Mouse (Mus musculus): ENCODE measurements around the gene Nfix.

The Nfix gene

DNA sequence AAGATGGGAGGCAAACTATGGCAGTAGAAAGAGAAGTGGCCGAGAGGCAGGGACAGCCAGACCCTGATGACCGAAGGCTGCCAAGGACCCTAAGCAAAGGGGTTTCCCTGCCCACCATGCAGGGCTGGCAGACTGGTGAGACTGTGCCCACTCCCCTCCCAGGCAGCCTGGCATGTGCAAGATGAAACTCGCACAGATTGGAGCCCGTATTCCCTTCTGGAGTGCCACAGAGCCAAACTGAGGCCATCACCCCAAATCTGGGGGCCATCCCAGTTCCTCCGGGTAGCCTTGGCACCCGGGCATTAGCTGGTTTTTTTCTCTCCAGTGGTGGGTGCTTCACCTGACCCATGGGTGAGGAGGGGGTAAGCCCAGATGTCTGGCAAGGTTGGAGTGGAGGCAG lies 2.2 kb downstream of the Nfix start:
- no peak for DNase-seq (ENCODE audit: low read depth)

DNA sequence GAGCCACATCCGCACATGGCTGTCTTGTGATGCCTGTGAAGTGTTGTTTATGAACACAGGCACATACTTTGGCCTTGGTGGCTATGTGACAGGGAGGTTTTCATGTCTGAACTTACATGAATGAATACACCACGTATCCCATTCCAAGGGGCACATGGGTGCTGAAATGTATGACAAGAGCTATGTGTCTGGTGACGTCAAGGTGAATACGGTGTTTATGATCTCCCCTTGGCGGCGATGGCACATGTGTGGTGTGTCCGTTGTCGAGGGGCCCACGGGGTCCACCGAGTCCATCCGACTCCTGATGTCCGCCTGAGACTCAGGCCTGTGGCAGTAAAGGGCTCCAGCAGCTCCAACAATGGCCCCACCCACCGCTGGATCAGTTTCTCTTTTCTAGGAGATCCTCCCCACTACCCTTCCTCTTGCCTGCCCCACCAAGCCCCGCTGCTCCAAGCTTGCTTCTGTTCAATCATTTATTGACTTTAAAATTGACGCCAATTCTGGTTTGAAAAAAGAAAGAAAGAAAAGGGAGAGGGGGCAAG lies 2.8 kb downstream of the Nfix start:
- no peak for DNase-seq (ENCODE audit: low read depth)

DNA sequence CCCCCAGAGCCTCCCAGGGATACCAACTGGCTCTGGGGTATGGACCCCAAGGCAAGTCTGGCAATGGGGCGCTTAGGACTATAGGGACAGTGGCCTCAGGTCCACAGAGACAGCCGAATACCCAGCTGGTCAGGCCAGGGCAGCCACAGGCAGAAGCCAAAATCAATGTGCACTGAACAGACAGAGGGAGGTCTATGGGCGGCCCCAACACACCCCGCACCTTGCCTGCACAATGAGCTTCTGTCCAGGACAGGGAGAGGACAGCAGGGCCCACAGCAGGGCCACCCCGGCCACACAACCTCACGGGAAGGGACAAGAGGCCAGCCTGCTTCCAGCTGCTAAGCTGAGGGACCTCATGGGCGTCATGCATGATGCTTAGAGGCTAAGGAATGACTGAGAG lies 5.7 kb downstream of the Nfix start:
- no peak for DNase-seq (ENCODE audit: low read depth)

DNA sequence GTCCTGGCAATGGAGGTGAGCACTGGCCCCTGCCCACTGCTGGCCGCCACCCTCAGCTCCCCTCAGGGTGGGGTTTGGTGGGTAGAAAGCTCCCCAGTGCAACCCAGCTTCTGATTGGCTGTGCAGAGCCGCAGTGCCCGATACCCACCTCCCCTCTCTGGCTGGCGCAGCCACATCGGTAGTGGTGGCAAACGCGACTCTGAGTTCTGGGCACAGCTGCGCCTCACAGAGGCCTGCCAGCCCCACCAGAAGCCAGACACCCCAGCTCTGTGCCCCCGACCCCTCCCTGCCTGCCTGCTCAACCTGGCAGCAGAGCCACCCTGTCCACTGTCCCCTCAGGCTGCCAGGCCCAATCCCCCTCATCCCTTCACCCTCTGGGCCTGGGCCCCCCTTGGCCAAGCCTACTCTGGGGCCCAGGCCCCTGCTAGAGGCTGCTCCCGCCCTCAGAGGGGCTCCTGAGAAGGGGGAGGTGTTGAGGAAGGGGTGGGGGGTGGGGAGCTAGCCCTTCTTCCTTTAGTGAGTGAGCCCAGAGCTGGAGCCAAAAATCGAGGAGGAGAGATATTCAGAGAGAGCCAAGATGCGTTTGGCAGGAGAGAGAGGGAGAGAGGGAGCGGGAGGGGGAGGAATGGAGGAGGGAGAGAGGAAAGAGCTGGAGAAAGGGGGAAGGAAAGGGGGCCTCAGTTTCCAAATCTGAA lies 6.2 kb downstream of the Nfix start:
- DNase-seq (ENCODE audit: low read depth), result no peak

DNA sequence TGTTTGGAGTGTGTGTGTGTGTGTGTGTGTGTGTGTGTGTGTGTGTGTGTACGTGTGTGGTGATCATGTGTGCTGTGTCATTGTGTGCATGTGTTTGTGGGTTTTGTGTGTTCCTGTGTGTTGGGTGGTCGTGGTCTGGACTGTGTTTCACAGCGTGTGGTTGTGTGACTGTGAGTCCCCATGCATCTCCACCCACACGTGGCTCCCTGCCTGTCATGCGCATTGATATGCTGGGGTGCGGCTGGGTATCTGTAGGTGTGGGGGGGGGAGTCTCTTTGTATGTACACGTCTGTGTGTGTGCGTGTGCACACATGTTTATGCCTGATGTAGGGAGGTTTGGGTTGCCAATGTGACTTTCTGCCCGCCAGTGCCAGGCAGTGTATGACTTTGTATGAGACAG lies 7.0 kb downstream of the Nfix start:
- DNase-seq (ENCODE audit: low read depth), result no peak

DNA sequence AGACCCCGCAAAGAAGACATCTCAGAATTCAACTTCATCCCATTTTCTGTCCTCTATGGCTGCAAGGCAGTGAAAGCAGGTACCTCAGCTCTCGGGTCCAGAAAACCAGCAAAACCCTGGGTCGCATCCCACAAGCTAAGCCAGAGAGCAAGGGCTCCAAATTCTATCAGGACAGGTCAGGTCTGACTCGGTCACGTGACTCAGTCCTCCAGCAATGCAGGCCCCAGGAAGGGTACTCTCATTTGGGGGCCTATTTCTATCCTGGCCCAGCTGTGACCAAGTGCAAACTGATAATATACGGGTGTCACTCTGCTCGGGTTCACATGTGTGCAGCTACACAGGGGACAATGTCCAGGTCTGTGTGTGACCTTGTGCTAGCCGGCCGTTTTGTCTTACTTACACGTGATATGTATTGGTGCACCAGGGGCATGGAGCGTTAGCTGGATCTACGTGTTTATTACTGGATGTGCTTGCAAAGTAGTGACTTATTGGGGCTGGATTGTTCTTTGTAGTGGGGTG lies 7.7 kb downstream of the Nfix start:
- DNase-seq (ENCODE audit: low read depth), result no peak

DNA sequence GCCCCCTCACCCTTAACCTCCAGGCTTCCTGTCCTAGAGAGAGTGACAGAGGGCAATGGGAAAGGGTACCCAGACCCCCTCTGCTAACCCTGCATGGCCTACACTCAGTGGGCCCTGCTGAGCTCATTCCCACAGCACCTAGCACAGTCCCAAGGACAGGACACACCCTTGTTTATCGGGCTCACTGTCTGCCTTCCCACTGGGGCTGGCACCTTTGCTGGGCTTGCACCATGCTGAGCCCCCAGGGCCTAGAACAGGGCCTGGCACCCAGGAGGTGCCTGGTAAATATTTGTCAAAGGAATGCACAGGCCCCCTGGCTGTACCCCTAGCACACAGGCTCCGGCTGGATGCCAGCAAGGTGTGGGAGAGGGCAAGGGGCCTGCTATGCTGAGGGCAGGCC lies 9.6 kb downstream of the Nfix start:
- DNase-seq (ENCODE audit: low read depth), result no peak

DNA sequence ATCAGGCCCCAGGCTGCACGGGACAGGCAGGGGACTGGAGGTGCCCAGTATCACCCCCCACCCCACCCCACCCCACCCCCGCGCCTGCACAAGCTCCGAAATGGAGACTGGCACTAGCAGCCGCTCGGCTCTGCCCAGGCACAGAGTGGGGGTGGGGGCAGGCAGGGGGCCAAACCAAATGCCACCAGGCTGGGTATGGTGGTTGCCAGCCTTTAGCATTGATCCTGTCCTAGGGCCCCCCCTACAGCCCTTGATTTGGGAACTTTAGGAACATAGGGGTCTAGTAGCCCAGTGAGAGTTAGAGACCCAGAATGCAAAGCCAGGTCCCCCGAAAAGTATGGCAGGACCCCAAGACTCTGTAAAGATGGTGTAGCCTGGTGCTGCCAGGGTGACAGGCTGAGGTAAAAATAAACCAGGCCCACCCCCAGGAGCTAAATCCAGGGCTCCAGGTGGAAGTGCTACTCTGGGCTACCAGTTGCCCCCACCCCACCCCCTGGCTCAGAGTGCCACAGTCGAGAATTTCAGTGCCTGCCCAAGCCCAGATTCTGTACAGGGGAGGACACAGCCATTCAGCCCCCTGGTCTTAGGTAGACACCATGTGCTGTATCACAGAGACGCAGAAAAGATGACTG lies 10.2 kb downstream of the Nfix start:
- DNase-seq (ENCODE audit: low read depth), result no peak

DNA sequence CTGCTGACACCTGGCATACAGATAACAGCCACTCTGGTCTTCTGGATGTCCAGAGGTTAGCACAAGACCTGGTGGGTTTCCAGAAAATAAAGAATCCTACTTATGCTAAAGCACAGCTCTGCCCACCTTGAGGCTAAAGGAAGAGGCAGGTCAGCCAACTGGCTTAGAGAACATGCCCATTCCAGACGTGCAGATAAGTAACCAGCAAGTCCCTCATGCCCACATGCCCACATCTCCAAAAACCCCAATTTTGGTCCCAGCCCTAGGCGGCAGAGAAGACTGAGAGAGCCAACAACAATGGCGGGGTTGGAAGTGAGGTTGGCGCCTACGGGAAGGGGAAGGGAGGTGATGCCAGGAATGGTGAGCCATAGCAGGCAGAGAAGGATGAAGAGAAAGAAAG lies 10.8 kb downstream of the Nfix start:
- DNase-seq (ENCODE audit: low read depth), result no peak

DNA sequence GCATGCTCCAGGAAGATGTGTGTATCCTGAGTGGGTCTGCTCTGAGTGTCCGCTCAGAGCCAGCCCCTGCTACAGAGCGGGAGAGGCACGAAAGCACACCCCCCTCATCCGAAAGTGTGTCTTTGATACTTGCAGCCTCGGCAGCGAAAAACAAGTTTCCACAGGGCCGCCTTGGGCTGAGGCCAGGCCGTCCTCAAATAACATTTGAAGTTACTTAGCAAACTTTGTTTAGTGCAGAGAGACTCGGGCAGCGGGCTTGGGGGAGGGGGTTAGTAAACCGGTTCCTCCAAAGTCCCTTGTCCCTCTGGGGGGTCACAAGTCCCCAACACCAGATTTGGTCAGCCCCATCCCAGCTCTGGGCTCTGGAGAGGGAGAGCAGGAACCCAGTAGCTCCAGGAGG lies 11.2 kb downstream of the Nfix start:
- no peak for DNase-seq (ENCODE audit: low read depth)

DNA sequence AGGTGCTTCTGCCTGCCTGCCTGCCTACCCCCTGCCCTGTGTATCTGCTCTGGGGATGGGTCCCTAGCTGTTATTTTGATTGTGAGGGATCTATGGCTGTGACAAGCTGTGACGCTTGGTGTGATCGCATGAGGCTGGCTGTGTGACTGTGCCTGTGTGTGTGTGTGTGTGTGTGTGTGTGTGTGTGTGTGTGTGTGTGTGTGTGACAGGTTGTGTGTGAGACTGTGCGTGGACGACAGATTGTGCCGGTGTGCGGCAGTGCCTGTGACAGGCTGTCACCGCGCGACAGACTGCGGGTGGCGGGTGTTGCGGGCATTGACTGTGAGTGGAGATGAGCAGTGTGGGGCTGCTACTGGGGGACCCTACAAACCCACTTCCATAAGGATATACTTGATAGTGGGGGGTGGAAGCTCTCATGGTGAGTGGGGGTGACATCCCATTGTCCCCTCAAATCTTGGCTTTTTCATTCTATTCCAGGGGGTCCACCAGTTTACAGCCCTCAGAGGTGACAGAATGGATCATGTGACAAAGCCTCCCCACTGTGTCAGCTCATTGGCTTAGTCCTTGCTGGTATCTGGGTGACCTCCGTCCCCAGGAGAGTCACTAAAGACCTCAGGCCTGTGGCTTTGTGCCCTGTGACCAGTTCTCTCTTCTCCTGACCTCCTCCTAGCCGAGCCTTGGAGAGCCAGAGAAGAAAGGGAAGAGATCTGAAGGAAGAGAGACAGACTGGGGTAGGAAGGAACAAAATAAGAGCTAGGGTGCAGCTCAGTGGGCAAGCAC lies 12.4 kb downstream of the Nfix start:
- DNase-seq (ENCODE audit: low read depth), result no peak

DNA sequence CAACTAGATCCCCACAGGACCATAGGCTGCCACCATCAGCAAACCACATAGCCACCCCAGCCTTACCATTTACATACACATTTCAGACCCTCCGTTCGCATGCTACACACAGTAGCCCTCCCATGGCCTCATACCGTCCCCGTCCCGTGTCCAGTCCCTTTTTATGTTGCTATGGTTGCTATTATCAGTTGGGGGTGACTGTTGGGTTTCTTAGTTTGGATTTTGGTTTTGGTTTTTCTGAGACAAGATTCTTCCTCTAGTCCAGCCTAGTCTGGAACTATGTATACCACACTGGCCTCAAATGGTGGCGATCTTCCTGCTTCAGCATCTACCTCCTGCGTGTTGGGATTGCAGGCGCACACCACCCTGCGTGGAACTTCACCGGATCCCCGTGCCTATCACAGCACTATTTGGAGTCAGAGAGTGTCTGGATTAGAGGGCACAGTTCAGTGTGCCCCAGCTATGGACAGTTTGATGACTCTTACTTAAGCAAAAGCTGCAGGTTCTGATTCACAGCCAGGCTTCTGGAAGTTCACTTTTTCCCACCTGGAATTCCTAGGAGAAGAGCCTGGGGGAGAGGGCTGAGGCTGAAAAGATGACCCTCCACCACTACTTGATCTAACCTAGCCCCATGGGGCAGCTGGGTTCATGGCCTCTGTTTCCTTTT lies 13.2 kb downstream of the Nfix start:
- no peak for DNase-seq (ENCODE audit: low read depth)

DNA sequence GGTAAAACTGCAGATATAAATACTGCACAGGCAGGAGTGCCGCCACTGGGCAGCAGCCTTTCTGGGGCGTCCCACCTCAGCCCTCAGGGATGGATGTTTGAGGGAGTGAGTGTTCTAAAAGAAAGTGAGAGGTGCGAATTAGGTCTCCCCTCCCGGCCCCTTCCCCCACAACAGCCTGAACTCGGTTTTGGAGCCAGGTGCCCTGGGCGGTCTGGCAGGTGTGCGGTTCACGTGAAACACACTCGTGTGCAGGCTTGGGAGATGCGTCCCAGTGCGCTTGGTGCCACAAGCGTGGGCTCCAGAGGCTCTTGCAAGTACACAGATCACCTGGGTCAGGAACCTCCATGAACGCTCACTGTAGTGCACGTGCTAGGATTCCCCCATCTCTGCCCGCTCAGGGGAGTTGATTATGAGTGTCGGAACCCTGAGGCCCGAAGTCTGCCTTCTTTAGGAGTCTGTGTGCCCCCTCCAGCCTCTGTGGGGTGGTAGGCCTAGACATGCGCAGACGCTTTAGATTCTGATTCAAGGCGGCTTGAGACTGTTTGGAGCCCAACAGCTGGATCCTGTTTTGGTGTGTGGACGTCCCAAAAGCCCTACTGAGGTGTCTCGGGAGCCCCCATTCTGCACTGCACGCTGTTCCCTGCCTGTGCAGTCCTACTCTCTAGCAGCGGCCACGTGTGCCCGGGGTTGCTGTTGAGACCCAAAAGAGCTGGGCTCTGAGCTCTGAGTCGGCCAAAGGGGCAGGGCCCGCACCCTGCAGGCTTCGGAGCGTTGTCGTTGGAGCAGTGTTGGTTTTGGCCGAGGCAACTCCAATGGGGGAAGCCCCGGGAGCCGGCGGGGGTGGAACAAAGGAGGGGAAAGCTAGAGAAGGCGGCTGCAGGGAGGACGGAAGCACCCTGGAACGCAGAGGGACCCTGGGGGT lies 14.1 kb downstream of the Nfix start:
- no peak for DNase-seq (ENCODE audit: low read depth)

DNA sequence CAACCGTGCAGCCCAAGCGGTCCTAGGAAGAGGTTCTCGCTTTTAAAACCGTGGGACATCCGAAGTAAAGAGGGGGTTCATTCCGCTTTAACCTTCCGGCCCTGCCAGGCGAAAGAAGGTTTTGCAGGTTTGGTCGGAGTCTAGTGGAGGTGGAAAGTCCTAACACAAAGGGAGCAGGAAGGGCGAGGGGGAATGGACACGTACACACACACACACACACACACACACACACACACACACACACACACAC lies 14.7 kb downstream of the Nfix start:
- DNase-seq (ENCODE audit: low read depth), result no peak

DNA sequence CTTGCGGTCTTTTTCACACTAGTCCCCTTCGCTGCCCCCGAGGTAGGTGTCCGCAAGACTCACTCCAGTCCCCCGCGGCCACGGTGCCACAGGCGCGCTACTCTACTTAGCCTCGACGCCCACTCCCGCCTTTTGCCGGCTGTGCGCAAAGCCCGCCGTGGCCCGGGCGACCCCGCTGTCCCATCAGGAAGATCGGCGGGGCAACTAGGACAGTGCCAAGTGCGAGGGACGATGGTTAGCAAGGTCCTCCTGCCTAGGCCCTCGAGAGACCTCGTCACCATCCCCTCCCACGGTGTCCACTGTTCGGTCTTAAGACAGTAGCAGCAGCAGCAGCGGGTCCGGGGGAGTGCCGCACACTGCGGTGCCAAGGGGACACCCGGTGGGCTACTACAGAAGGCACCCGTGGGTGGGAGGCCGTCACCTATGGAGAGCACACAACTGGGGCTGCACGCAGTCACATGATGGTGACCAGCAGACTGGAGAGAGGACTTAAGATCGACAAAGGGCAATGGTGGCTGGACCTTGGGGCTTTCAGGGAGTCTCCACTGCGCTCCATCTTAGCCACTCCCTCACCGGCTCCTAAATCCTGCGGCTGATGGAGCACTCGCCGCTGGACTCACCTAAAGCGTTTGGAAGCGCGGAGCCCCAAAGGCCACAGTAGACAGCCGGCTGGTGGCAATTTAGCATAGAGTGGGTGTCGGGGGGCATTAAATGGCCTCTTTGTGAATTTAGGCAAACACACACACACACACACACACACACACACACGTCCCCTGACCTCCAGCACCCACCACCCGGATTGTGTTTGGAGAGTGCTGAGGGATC lies 15.3 kb downstream of the Nfix start:
- no peak for DNase-seq (ENCODE audit: low read depth)

DNA sequence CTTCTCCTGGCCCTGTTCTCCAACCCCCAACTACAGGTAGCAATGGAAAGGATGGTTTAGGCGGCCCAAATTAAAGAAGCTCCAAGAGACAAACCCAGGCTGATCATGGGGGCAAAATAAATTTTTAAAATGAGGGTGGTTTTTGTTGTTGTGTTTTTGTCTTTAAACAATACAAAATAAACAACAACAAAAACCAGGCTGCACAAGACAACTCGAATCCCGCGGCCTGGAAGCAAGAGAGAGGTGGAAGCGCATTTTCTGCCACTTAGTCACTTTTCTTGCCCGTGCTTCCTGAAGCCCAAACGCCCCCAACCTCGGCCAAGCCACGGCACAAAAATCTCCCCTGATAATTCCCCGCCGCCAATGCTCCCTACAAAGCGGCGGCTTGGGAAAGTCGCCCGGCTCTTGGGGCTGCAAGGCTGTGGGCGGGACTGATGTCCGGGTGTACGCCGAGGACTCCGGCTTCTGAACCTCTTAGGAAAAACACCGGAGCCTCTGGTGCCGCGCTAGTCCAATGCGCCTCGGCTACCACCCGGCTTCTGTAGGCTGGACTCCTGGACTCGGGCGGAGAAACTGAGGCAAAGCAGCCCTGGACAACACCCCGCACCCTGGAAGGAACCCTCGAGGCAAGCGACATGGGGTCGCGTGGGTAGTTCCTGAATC lies 16.1 kb downstream of the Nfix start:
- DNase-seq (ENCODE audit: low read depth), result no peak

DNA sequence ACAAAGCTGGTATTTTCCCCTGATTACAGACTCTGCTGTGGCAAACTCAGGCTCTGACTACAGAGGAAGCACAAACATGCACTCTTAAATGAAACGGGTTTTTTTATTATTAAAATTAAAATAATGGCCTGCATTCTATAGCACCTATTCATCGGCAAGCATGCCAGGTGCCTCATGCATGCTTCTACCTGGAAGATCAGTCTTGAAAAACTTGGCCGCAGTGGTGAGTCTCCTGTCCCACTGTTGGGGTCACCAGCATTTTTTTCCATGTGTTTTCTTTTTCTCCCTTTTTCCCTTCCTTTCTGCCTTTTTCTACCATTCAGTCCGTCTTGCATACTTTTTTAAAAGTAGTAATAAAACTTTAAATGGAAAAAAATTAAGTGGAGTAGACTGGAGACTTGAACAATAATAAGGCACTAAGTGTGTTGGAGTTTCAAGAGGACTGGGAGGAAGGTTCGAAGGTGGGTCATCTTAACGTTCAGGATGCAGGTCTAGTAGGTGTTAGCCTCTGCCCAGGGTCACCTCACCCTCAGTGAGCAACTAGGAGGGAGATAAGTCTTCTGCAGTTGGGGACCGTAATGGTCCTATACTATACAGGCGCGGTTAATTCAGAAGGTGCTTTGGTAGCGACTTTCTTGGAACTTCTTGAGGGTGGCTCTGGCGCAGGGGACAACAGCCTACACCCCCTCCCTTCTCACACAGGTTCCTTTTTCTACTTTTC lies 16.8 kb downstream of the Nfix start:
- no peak for DNase-seq (ENCODE audit: low read depth)

DNA sequence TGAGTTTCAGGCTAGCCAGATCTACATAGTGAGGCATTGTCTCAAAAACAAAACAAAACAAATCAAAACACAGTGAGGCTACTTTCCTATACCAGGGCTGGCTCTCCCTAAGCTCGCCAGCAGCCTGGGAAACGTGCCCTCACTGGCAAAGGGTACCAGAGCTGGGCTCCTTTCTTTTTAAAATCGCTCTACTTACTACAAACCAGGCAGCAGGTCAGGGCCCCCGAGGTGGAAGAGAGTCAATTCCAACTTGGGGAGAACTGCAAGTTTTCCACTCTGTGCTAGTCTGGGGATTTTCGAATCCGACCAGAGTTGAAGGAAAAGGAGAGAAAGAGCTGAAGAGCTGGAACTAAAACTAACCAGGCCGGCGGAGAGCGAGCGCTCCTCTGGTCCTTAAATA lies 17.5 kb downstream of the Nfix start:
- no peak for DNase-seq (ENCODE audit: low read depth)
